Mouse (Mus musculus): ENCODE results near the gene Ctcfl.
"Not testable (repeated sequence)": the region's sequence is repeated elsewhere in the genome, so short reads cannot be mapped to it uniquely, and the experiment has no call there.

DNA sequence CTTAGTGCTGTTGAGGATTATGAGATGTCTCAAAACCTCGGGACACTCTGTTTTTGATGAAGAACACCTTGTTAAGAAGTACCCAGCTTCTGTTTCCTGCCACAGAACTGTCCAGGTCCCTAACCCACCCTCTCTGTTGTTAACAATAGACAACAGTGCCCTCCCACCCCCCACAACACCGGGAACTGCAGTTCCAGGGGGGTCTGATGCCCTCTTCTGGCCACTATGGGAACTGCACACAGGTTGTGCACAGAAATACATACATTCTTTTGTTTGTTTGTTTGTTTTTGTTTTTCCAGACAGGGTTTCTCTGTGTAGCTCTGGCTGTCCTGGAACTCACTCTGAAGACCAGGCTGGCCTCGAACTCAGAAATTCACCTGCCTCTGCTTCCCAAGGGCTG is 5.5 kb downstream of the Ctcfl start:
- TF ChIP-seq CTCF, EP300 (IDR thresholded peaks at IDR 0.05): not testable (repeated sequence)
